Mouse (Mus musculus): ENCODE measurements around the gene Haus2.

The Haus2 gene

GRCm38 (mm10) chr2:120616279-120617163, 7.3 kb downstream of the Haus2 start:
- DNase-seq (ENCODE audit: low spot score in 2 of 2): no peak

GRCm38 (mm10) chr2:120619538-120619937, 10.4 kb downstream of the Haus2 start:
- DNase-seq (ENCODE audit: low spot score in 2 of 2): no peak

- DNase-seq (ENCODE audit: low spot score in 2 of 2): no peak
These were observed 13.7 kb downstream of the Haus2 start for GRCm38 (mm10) chr2:120622920-120623319.

GRCm38 (mm10) chr2:120628076-120628865, 19.1 kb downstream of the Haus2 start:
- no peak for DNase-seq (ENCODE audit: low spot score in 2 of 2)

- DNase-seq (ENCODE audit: low spot score in 2 of 2): peak; percentile 99
These were observed 19.9 kb downstream of the Haus2 start, which contains the start of gene Stard9 for GRCm38 (mm10) chr2:120628886-120629735. Gene Stard9, plus strand, starts transcription at chr2:120629121.

GRCm38 (mm10) chr2:120630246-120630645, 21.1 kb downstream of the Haus2 start:
- no peak for DNase-seq (ENCODE audit: low spot score in 2 of 2)

- DNase-seq (ENCODE audit: low spot score in 2 of 2): no peak
These were observed 21.5 kb downstream of the Haus2 start for GRCm38 (mm10) chr2:120630655-120631054.

- DNase-seq (ENCODE audit: low spot score in 2 of 2): no peak
These were observed 22.3 kb downstream of the Haus2 start for GRCm38 (mm10) chr2:120631521-120631920.

GRCm38 (mm10) chr2:120631957-120632356, 22.8 kb downstream of the Haus2 start:
- DNase-seq (ENCODE audit: low spot score in 2 of 2): peak; percentile 29 to 42

GRCm38 (mm10) chr2:120640835-120641234, 31.7 kb downstream of the Haus2 start:
- DNase-seq (ENCODE audit: low spot score in 2 of 2): no peak

- no peak for DNase-seq (ENCODE audit: low spot score in 2 of 2)
These were observed 34.7 kb downstream of the Haus2 start for GRCm38 (mm10) chr2:120643836-120644235.

- DNase-seq (ENCODE audit: low spot score in 2 of 2): no peak
These were observed 37.6 kb downstream of the Haus2 start for GRCm38 (mm10) chr2:120646777-120647176.

GRCm38 (mm10) chr2:120652256-120652924, 43.2 kb downstream of the Haus2 start:
- DNase-seq (ENCODE audit: low spot score in 2 of 2): no peak

GRCm38 (mm10) chr2:120652925-120653284, 43.7 kb downstream of the Haus2 start:
- DNase-seq (ENCODE audit: low spot score in 2 of 2): no peak

- DNase-seq (ENCODE audit: low spot score in 2 of 2): no peak
These were observed 45.5 kb downstream of the Haus2 start for GRCm38 (mm10) chr2:120654693-120655092.

GRCm38 (mm10) chr2:120655905-120656304, 46.7 kb downstream of the Haus2 start:
- DNase-seq (ENCODE audit: low spot score in 2 of 2): no peak

GRCm38 (mm10) chr2:120656711-120657110, 47.5 kb downstream of the Haus2 start:
- DNase-seq (ENCODE audit: low spot score in 2 of 2): no peak

- no peak for DNase-seq (ENCODE audit: low spot score in 2 of 2)
These were observed 49.3 kb downstream of the Haus2 start for GRCm38 (mm10) chr2:120658486-120658885.

GRCm38 (mm10) chr2:120659318-120659717, 50.1 kb downstream of the Haus2 start:
- no peak for DNase-seq (ENCODE audit: low spot score in 2 of 2)

GRCm38 (mm10) chr2:120660486-120661078, 51.4 kb downstream of the Haus2 start:
- no peak for DNase-seq (ENCODE audit: low spot score in 2 of 2)

GRCm38 (mm10) chr2:120662766-120663165, 53.6 kb downstream of the Haus2 start:
- no peak for DNase-seq (ENCODE audit: low spot score in 2 of 2)

Measured in spleen, postnatal 36 days (tissue).